Mouse (Mus musculus): Measurements from ENCODE around the gene Icam1. TPM values are rescaled to one million over a fixed set of nuclear protein-coding genes. Genes with fewer than 3 reads are reported as not detected.

Icam1 gene
- total and polyA plus RNA-seq, 2 experiments from 2014 or later = 9.0 to 19.1 TPM

- Histone ChIP-seq H3K4me2 (ENCODE audit: low read depth, low read length) (no peak overlapping the region), H3K9ac (replicated peaks; ENCODE audit: low read depth, low read length) (no peak overlapping the region), H3K4me3 (ENCODE audit: low read depth, low read length) (no peak overlapping the region), H3K27me3 (ENCODE audit: control insufficient read depth, insufficient read depth, low read length) (peaks cover 76% of the 10 kb centered on the region), H3K9me3 (replicated peaks; ENCODE audit: control insufficient read depth, low read length) (no peaks in the 10 kb centered on the region), H3K4me1 (ENCODE audit: control insufficient read depth, insufficient read depth) (peaks cover 36% of the 10 kb centered on the region), H3K36me3 (replicated peaks; ENCODE audit: control insufficient read depth, insufficient read depth, low read length) (no peaks in the 10 kb centered on the region), H3K27ac (ENCODE audit: low read depth) (no peak overlapping the region)
- WGBS = 37% methylated on average over 9 of the region's 9 CpGs
- no peak for TF ChIP-seq CTCF (IDR thresholded peaks at IDR 0.05; ENCODE audit: low read depth)
- TF ChIP-seq EP300 (IDR thresholded peaks at IDR 0.05; ENCODE audit: low read depth) = no peak
- no peak for DNase-seq (ENCODE audit: low spot score)
- no peak for ATAC-seq (ENCODE audit: insufficient read depth, low read depth)
Observed at GRCm38 (mm10) chr9:21035586-21035985, 19.8 kb downstream of the Icam1 start.

- DNase-seq (ENCODE audit: low spot score) = no peak
- Histone ChIP-seq H3K9ac (replicated peaks; ENCODE audit: low read depth, low read length) (no peak overlapping the region), H3K9me3 (replicated peaks; ENCODE audit: control insufficient read depth, low read length) (no peaks in the 10 kb centered on the region), H3K4me1 (ENCODE audit: control insufficient read depth, insufficient read depth) (peaks cover 36% of the 10 kb centered on the region; the same call in 1 of the 2 replicates), H3K27ac (ENCODE audit: low read depth) (no peak overlapping the region), H3K4me2 (ENCODE audit: low read depth, low read length) (no peak overlapping the region), H3K27me3 (ENCODE audit: control insufficient read depth, insufficient read depth, low read length) (peaks cover 76% of the 10 kb centered on the region), H3K4me3 (ENCODE audit: low read depth, low read length) (no peak overlapping the region), H3K36me3 (replicated peaks; ENCODE audit: control insufficient read depth, insufficient read depth, low read length) (no peaks in the 10 kb centered on the region)
- no peak for ATAC-seq (ENCODE audit: insufficient read depth, low read depth)
- 13% methylated on average over 20 of the region's 20 CpGs for WGBS
- TF ChIP-seq EP300 (IDR thresholded peaks at IDR 0.05; ENCODE audit: low read depth) = no peak
- TF ChIP-seq CTCF (IDR thresholded peaks at IDR 0.05; ENCODE audit: low read depth) = no peak
Observed at GRCm38 (mm10) chr9:21036161-21036560, 20.4 kb downstream of the Icam1 start.

DNA sequence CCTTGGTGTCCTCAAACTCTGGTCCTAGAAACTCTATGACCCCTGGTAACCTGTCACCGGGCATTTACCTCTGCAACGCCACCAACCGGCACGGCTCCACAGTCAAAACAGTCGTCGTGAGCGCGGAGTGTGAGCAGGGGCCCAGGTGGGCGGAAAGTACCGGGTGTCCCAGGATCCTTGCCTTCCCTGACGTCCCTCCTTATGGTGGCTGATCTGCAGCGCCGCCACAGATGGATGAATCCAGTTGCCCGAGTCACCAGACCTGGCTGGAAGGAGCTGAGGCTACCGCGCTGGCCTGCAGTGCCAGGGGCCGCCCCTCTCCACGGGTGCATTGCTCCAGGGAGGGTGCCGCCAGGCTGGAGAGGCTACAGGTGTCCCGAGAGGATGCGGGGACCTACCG lies 20.9 kb downstream of the Icam1 start:
- 4% methylated on average over 22 of the region's 22 CpGs for WGBS
- H3K27ac ChIP-seq (ENCODE audit: low read depth) = no peak overlapping the region
- H3K36me3 ChIP-seq (replicated peaks; ENCODE audit: control insufficient read depth, insufficient read depth, low read length) = no peaks in the 10 kb centered on the region
- no peaks in the 10 kb centered on the region for H3K9me3 ChIP-seq (replicated peaks; ENCODE audit: control insufficient read depth, low read length)
- TF ChIP-seq EP300 (IDR thresholded peaks at IDR 0.05; ENCODE audit: low read depth) (no peak), CTCF (IDR thresholded peaks at IDR 0.05; ENCODE audit: low read depth) (no peak)
- no peak for DNase-seq (ENCODE audit: low spot score)
- H3K4me3 ChIP-seq (ENCODE audit: low read depth, low read length) = peak overlapping the region; percentile 41; the same call in 1 of the 2 replicates
- peak overlapping the region; percentile 66 for H3K4me2 ChIP-seq (ENCODE audit: low read depth, low read length)
- peaks cover 76% of the 10 kb centered on the region for H3K27me3 ChIP-seq (ENCODE audit: control insufficient read depth, insufficient read depth, low read length)
- no peak for ATAC-seq (ENCODE audit: insufficient read depth, low read depth)
- no peak overlapping the region for H3K9ac ChIP-seq (replicated peaks; ENCODE audit: low read depth, low read length)
- H3K4me1 ChIP-seq (ENCODE audit: control insufficient read depth, insufficient read depth) = peaks cover 32% of the 10 kb centered on the region; the same call in 1 of the 2 replicates

DNA sequence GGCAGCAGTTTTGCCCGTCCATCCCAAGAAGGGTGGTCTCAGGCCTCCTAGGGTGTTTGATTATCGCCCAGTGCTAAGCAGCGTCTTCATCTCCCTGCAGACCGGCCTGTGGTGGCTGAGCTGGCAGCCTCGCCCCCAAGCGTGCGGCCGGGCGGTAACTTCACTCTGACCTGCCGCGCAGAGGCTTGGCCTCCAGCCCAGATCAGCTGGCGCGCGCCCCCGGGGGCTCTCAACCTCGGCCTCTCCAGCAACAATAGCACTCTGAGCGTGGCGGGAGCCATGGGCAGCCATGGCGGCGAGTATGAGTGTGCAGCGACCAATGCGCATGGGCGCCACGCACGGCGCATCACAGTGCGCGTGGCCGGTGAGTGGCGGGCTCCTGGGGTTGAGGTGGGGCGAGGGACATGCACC lies 21.7 kb downstream of the Icam1 start:
- H3K4me3 ChIP-seq (ENCODE audit: low read depth, low read length) = peak overlapping the region; percentile 41
- 2% methylated on average over 31 of the region's 31 CpGs for WGBS
- ATAC-seq (ENCODE audit: insufficient read depth, low read depth) = peak; percentile 62
- H3K4me2 ChIP-seq (ENCODE audit: low read depth, low read length) = peak overlapping the region; percentile 66
- 0 out of 2 replicates have a peak overlapping the region, but pooled peaks have one; percentile 16 for H3K9ac ChIP-seq (replicated peaks; ENCODE audit: low read depth, low read length)
- H3K27me3 ChIP-seq (ENCODE audit: control insufficient read depth, insufficient read depth, low read length) = peaks cover 67% of the 10 kb centered on the region
- H3K36me3 ChIP-seq (replicated peaks; ENCODE audit: control insufficient read depth, insufficient read depth, low read length) = no peaks in the 10 kb centered on the region
- peaks cover 25% of the 10 kb centered on the region; the same call in 1 of the 2 replicates for H3K4me1 ChIP-seq (ENCODE audit: control insufficient read depth, insufficient read depth)
- no peak for TF ChIP-seq EP300 (IDR thresholded peaks at IDR 0.05; ENCODE audit: low read depth)
- H3K27ac ChIP-seq (ENCODE audit: low read depth) = no peak overlapping the region
- peak; percentile 62 for DNase-seq (ENCODE audit: low spot score)
- H3K9me3 ChIP-seq (replicated peaks; ENCODE audit: control insufficient read depth, low read length) = no peaks in the 10 kb centered on the region

DNA sequence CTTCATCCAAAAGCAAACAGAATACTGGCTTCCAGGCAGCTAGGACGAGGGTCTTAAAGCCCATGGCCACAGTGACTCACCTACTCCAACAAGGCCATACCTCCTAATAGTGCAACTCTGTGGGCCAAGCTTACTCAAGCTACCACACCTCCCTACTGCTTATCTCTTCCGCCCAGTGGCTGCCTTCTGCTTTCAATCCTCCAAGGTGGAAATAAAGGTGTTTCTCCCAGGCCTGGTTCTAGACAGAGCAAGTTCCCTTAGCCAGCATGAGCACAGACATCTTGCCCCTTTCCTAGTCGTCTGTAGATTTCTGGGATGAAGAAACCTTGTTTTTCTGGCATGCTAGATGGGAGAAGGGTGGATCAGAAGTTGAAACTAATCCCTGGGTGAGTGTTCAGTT lies 24.0 kb downstream of the Icam1 start:
- Histone ChIP-seq H3K4me3 (ENCODE audit: low read depth, low read length) (no peak overlapping the region), H3K36me3 (replicated peaks; ENCODE audit: control insufficient read depth, insufficient read depth, low read length) (no peaks in the 10 kb centered on the region), H3K4me1 (ENCODE audit: control insufficient read depth, insufficient read depth) (peaks cover 15% of the 10 kb centered on the region; the same call in 1 of the 2 replicates), H3K4me2 (ENCODE audit: low read depth, low read length) (no peak overlapping the region), H3K27ac (ENCODE audit: low read depth) (no peak overlapping the region), H3K27me3 (ENCODE audit: control insufficient read depth, insufficient read depth, low read length) (peaks cover 45% of the 10 kb centered on the region), H3K9ac (replicated peaks; ENCODE audit: low read depth, low read length) (no peak overlapping the region), H3K9me3 (replicated peaks; ENCODE audit: control insufficient read depth, low read length) (no peaks in the 10 kb centered on the region)
- DNase-seq (ENCODE audit: low spot score) (no peak), ATAC-seq (ENCODE audit: insufficient read depth, low read depth) (no peak)
- TF ChIP-seq CTCF (IDR thresholded peaks at IDR 0.05; ENCODE audit: low read depth) (no peak), EP300 (IDR thresholded peaks at IDR 0.05; ENCODE audit: low read depth) (no peak)
- WGBS = 79% methylated on average over 3 of the region's 3 CpGs

- no peak overlapping the region for H3K4me3 ChIP-seq (ENCODE audit: low read depth, low read length)
- no peak overlapping the region for H3K4me2 ChIP-seq (ENCODE audit: low read depth, low read length)
- peaks cover 15% of the 10 kb centered on the region; the same call in 1 of the 2 replicates for H3K4me1 ChIP-seq (ENCODE audit: control insufficient read depth, insufficient read depth)
- no peak for DNase-seq (ENCODE audit: low spot score)
- ATAC-seq (ENCODE audit: insufficient read depth, low read depth) = no peak
- peaks cover 30% of the 10 kb centered on the region for H3K27me3 ChIP-seq (ENCODE audit: control insufficient read depth, insufficient read depth, low read length)
- no peak overlapping the region for H3K27ac ChIP-seq (ENCODE audit: low read depth)
- H3K9ac ChIP-seq (replicated peaks; ENCODE audit: low read depth, low read length) = no peak overlapping the region
- H3K36me3 ChIP-seq (replicated peaks; ENCODE audit: control insufficient read depth, insufficient read depth, low read length) = no peaks in the 10 kb centered on the region
- 43% methylated on average over 4 of the region's 4 CpGs for WGBS
- no peaks in the 10 kb centered on the region for H3K9me3 ChIP-seq (replicated peaks; ENCODE audit: control insufficient read depth, low read length)
- no peak for TF ChIP-seq EP300 (IDR thresholded peaks at IDR 0.05; ENCODE audit: low read depth)
- no peak for TF ChIP-seq CTCF (IDR thresholded peaks at IDR 0.05; ENCODE audit: low read depth)
Observed at GRCm38 (mm10) chr9:21041308-21041707, 25.5 kb downstream of the Icam1 start.

All from heart, postnatal 0 days (tissue).